Mouse (Mus musculus) urinary bladder, postnatal 10 days (tissue): ENCODE results near the gene Rfpl4b.
"Not testable (repeated sequence)": the region's sequence is repeated elsewhere in the genome, so short reads cannot be mapped to it uniquely, and the experiment has no call there.

Experiments
- DNase-seq: peaks from one replicate; pipeline ENCODE4 v3.0.0; 2022; ENCODE audit warnings: low spot score

Gene Rfpl4b

DNA sequence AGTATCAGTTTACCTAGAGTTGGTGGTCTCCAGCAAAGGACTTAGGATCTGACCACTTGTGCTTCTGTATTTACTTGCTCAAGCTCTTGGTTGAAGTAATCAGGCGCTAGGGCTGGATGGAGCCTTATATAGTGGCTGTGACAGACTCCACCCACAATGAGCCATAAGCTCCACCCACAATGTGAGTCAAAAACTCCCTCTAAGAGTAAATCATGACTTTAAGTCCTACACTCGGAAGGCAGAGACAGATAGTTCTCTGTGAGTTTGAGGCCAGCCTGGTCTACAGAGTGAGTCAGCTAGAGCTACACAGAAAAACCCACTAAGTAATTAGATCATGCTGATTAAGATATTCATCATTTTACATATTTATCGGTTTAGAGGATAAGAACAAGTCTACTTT, at the start of gene Rfpl4b:
Rfpl4b (minus strand) TSS at position 101 of the 400 bp plus-strand sequence.
- no peak for DNase-seq

DNA sequence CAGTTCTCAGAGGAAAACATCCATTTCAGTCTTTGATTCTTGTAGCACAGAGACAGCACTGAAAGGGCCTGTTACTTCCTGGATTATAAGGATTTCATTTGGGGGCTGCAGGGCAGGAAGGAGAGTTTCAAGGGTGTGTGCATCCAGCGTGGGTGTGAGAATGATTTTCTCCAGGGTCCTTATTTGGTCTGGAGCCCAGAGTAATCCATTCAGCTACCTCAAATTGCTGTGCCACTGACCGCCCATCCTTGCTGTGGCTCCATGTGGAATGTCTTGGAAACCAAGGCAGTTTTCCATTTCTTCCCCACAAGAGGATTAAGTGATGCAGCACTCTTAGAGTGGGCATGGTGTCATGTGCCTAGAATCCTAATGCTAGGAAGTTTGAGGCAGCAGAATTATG, 33.6 kb upstream of the Rfpl4b start:
- DNase-seq, result no peak

DNA sequence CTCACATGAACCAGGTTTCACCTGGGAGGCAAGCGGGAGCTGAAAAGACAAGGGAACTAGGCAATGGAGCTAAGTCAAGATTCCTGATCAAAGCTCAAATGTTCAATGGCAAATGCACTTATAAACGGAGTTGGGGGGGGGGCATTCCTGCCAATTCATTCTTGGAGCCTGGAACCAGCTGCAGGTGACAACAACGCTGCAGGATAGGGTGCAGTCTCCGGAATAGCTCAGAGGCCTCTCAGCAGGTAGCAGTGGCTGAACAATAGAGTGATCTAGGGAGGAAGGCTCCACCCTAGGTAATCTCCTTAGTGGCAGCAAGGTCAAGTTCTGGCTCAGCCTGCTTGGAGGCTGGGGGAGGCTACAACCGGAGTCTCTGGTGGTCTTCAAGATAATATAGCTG, 28.4 kb upstream of the Rfpl4b start:
- not testable (repeated sequence) for DNase-seq

DNA sequence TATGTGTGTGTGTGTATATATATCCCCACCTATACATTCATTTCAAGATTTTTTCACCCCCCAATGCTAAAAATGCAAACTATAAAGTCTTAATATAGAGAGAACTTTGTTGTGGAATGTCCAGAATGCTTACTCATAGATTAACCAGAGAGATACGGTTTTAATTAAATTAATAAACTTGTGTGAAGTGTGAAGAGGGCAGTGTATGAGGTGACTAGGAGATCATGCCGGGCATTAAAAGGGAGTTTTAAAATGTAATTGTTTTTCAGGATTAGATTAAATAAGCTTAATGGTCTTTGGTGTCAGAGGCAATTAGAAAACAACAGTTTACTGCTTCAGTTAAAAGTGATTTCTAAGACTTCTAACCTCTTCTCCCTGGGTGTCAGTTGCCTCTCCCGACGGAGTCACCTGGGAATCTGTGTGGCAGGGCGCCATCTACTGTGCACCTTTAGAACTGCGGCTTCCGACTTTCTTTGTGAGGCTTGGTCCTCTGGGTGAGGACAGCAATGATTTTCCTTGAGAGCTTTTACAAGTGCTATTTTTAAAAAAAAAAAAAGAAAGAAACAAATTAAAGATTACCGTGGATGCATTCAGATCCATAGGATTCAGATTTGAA, 27.4 kb upstream of the Rfpl4b start:
- DNase-seq, result peak; percentile 24

DNA sequence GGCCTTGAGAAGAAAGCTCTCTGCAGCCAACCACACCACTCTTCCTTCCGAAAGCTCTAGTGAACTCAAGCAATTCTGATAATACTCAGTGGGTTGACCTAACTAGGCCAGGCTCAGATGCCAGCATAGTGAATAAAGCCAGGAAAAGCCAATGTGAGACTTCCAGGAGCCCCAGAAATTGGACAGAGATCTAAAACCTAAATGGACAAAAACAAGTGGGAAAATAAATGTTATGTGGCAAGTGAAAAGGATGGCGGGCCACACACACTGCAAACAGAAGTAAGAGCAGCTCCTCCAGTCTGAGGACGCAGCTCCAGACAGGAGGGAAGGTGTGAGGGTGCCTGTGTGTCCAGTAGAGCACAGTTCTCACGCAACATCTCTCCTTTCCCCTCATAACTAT, 26.7 kb upstream of the Rfpl4b start:
- DNase-seq, result no peak

DNA sequence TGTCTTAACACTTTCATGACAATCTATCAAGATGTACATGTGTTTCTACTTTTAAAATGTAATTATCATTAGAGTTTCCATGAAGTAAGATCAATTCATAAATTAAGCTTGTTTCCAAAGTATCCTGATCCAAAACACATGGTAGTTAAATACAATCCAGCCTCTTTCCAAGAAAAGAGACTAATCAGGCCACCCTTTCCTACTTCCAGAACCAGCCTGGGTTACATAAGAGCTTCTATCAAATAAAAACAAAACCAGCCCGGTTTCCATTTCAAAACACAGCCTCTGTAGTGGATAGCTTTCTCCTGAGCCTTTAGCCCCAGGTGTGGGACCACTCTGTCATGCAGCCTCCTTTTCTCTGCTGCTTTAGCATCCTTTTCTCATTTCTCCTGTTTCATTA, 2.2 kb upstream of the Rfpl4b start:
- DNase-seq, result no peak

DNA sequence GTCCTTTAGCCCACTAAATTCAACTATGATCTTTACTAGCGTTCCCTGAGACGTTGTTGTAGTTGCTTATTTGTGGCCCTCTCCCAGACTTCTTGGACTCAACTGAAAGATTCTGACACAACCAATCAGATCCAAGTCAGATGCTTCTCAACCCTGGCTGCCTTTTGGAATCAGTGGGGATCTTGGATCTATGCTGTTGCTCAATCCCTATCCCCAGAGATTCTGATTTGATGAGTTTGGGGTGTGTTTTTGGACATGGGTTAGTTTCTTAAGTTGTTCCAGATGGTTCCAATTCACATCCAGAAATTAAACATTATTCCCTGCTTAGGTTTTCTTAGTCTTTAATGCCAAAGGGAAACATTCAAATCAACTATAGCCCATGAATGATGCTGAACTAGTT, 15.5 kb downstream of the Rfpl4b start:
- DNase-seq, result no peak

DNA sequence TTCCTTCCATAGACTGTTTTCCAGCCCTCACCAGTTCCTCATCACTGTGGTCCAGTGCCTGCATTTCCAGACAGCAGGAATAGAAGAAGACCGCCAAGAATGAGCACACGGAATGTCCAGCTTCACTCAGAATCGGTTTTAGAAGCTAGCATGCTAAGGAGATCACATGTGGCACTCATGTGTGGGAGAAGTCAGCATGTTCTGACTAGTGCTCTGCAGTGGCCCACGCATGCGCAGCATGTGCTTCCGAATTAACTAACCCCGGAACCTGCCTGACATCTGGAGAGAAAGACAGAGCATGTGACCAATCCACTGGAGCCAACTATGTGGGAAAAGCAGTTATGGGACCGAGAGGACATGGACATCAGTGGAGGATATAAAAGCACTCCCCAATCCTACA, 17.5 kb downstream of the Rfpl4b start:
- DNase-seq, result no peak

DNA sequence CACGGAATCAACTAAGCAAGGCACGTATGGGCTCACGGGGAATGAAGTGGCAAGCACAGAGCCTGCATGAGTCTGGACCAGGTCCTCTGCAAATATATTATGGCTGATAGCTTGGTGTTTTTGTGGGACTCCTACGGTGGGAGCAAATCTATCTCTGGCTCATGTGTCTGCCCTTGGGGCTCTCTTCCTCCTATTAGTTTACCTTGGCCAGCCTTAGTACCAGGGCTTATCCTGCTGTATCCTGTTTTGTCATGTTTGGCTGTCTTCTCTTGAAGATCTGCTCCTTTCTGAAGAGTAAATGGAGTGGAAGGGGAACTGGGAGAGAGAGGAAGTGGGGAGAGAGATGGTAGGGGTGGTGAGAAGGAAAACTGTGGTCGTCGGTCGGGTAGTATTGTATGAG, 18.3 kb downstream of the Rfpl4b start:
- DNase-seq, result no peak

DNA sequence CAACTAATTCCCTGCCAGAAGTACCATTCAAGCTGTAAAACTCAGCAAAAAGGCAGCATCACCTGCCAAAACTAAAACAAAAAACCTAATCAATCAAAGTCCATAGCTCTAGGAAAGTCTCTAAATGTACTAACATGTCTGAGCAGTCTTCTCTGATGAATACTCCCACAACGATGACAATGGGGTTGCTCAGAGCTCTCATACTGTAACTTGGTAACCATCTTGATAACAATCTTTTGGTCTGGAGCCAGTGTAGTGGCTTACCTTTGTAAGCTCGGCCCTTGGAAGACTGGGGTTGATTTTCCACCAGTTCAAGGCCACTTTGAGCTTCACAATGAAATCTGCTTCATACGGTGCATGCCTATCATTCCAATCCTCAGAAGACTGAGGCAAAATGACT, 33.0 kb downstream of the Rfpl4b start:
- DNase-seq, result no peak
